Mouse (Mus musculus): ENCODE data around the gene Gnb1l.

- TF ChIP-seq CTCF (IDR thresholded peaks at IDR 0.05; ENCODE audit: low read depth) (no peak), EP300 (IDR thresholded peaks at IDR 0.05; ENCODE audit: low read depth) (no peak)
Measured at GRCm38 (mm10) chr16:18581623-18582205, 83.2 kb downstream of the Gnb1l start.

All from liver, embryonic 14.5 days (tissue).